Mouse (Mus musculus): ENCODE results near the gene Ccndbp1. TPM values are rescaled to one million over a fixed set of nuclear protein-coding genes. Genes with fewer than 3 reads are reported as not detected.
"Not testable (repeated sequence)": the region's sequence is repeated elsewhere in the genome, so short reads cannot be mapped to it uniquely, and the experiment has no call there.

Gene Ccndbp1
- 41.6 and 41.7 TPM in 2 replicates for polyA plus RNA-seq (2016; fragmentation: Nextera tagmentation; extraction: Ambion mirVana)

GRCm38 (mm10) chr2:121007925-121008663 is at the start of gene Ccndbp1:
Gene Ccndbp1, plus strand, starts transcription at chr2:121008403.
- no peaks in the 10 kb centered on the region for H3K9me3 ChIP-seq
- 0 out of 2 replicates have a peak within 1 kb of the TSS, but pooled peaks have one; percentile 4 for H3K27ac ChIP-seq
- peak within 1 kb of the TSS; percentile 69 for H3K9ac ChIP-seq
- H3K4me2 ChIP-seq (replicated peaks): peak within 1 kb of the TSS; percentile 78
- ATAC-seq (ENCODE audit: insufficient number of reproducible peaks, insufficient read depth, low FRiP score, low TSS enrichment): peak; percentile 93
- H3K4me3 ChIP-seq: peak within 1 kb of the TSS; percentile 84
- H3K4me1 ChIP-seq: peaks cover 7% of the 10 kb centered on the region
- WGBS: 2% methylated on average over 34 of the region's 34 CpGs
- peaks cover 9% of the 10 kb centered on the region for H3K36me3 ChIP-seq
- no peaks in the 10 kb centered on the region for H3K27me3 ChIP-seq

- no peak for ATAC-seq (ENCODE audit: insufficient number of reproducible peaks, insufficient read depth, low FRiP score, low TSS enrichment)
- Histone ChIP-seq H3K9ac (no peak overlapping the region), H3K27me3 (no peaks in the 10 kb centered on the region), H3K9me3 (no peaks in the 10 kb centered on the region), H3K4me3 (no peak overlapping the region), H3K36me3 (peaks cover 13% of the 10 kb centered on the region), H3K27ac (no peak overlapping the region), H3K4me1 (no peaks in the 10 kb centered on the region), H3K4me2 (replicated peaks) (no peak overlapping the region)
- 93% methylated on average over 2 of the region's 2 CpGs for WGBS
Measured at GRCm38 (mm10) chr2:120959363-120959762, 48.8 kb upstream of the Ccndbp1 start.

- Histone ChIP-seq H3K4me2 (replicated peaks) (no peak overlapping the region), H3K27me3 (no peaks in the 10 kb centered on the region), H3K9ac (no peak overlapping the region), H3K4me3 (no peak overlapping the region), H3K4me1 (no peaks in the 10 kb centered on the region), H3K27ac (no peak overlapping the region), H3K36me3 (peaks cover 8% of the 10 kb centered on the region), H3K9me3 (no peaks in the 10 kb centered on the region)
- no peak for ATAC-seq (ENCODE audit: insufficient number of reproducible peaks, insufficient read depth, low FRiP score, low TSS enrichment)
- WGBS: 96% methylated on average over 5 of the region's 5 CpGs
Measured at GRCm38 (mm10) chr2:120959827-120960226, 48.4 kb upstream of the Ccndbp1 start.

- ATAC-seq (ENCODE audit: insufficient number of reproducible peaks, insufficient read depth, low FRiP score, low TSS enrichment): no peak
- no peak overlapping the region for H3K4me3 ChIP-seq
- no peak overlapping the region for H3K4me2 ChIP-seq (replicated peaks)
- no peak overlapping the region for H3K9ac ChIP-seq
- no peak overlapping the region for H3K27ac ChIP-seq
- H3K9me3 ChIP-seq: no peaks in the 10 kb centered on the region
- peaks cover 8% of the 10 kb centered on the region; the same call in 1 of the 2 replicates for H3K36me3 ChIP-seq
- 90% methylated on average over 1 of the region's 1 CpGs for WGBS
- H3K4me1 ChIP-seq: no peaks in the 10 kb centered on the region
- no peaks in the 10 kb centered on the region for H3K27me3 ChIP-seq
Measured at GRCm38 (mm10) chr2:120960261-120960660, 47.9 kb upstream of the Ccndbp1 start.

- H3K9ac ChIP-seq: no peak overlapping the region
- no peak overlapping the region for H3K27ac ChIP-seq
- H3K36me3 ChIP-seq: peaks cover 8% of the 10 kb centered on the region; the same call in 1 of the 2 replicates
- H3K4me2 ChIP-seq (replicated peaks): no peak overlapping the region
- no peaks in the 10 kb centered on the region for H3K27me3 ChIP-seq
- no peak for ATAC-seq (ENCODE audit: insufficient number of reproducible peaks, insufficient read depth, low FRiP score, low TSS enrichment)
- no peaks in the 10 kb centered on the region for H3K4me1 ChIP-seq
- H3K9me3 ChIP-seq: no peaks in the 10 kb centered on the region
- H3K4me3 ChIP-seq: no peak overlapping the region
- 91% methylated on average over 7 of the region's 7 CpGs for WGBS
Measured at GRCm38 (mm10) chr2:120963110-120963509, 45.1 kb upstream of the Ccndbp1 start.

- Histone ChIP-seq H3K9ac (no peak overlapping the region), H3K27ac (no peak overlapping the region), H3K4me3 (no peak overlapping the region), H3K27me3 (no peaks in the 10 kb centered on the region), H3K9me3 (no peaks in the 10 kb centered on the region), H3K4me1 (0 out of 2 replicates have a peak, but pooled peaks cover 4% of the 10 kb centered on the region), H3K4me2 (replicated peaks) (no peak overlapping the region), H3K36me3 (no peaks in the 10 kb centered on the region)
- WGBS: 88% methylated on average over 3 of the region's 3 CpGs
- no peak for ATAC-seq (ENCODE audit: insufficient number of reproducible peaks, insufficient read depth, low FRiP score, low TSS enrichment)
Measured at GRCm38 (mm10) chr2:120965486-120965885, 42.7 kb upstream of the Ccndbp1 start.

- ATAC-seq (ENCODE audit: insufficient number of reproducible peaks, insufficient read depth, low FRiP score, low TSS enrichment): no peak
- no peaks in the 10 kb centered on the region for H3K27me3 ChIP-seq
- H3K9ac ChIP-seq: peak overlapping the region; percentile 66
- H3K36me3 ChIP-seq: no peaks in the 10 kb centered on the region
- H3K9me3 ChIP-seq: no peaks in the 10 kb centered on the region
- peak overlapping the region; percentile 66 for H3K4me3 ChIP-seq
- H3K4me1 ChIP-seq: 0 out of 2 replicates have a peak, but pooled peaks cover 4% of the 10 kb centered on the region
- peak overlapping the region; percentile 59 for H3K4me2 ChIP-seq (replicated peaks)
- peak overlapping the region; percentile 58 for H3K27ac ChIP-seq
- under 1% methylated on average over 23 of the region's 23 CpGs for WGBS
Measured at GRCm38 (mm10) chr2:120970045-120970539, 38.1 kb upstream of the Ccndbp1 start.

GRCm38 (mm10) chr2:120970559-120971080 is 37.6 kb upstream of the Ccndbp1 start, which contains the start of gene Ubr1:
Gene Ubr1, minus strand, starts transcription at chr2:120970715.
- H3K4me3 ChIP-seq: peak within 1 kb of the TSS; percentile 66
- H3K27me3 ChIP-seq: no peaks in the 10 kb centered on the region
- H3K4me1 ChIP-seq: 0 out of 2 replicates have a peak, but pooled peaks cover 4% of the 10 kb centered on the region
- ATAC-seq (ENCODE audit: insufficient number of reproducible peaks, insufficient read depth, low FRiP score, low TSS enrichment): peak; percentile 72; the same call in 1 of the 2 replicates
- H3K36me3 ChIP-seq: no peaks in the 10 kb centered on the region
- H3K4me2 ChIP-seq (replicated peaks): peak within 1 kb of the TSS; percentile 59
- H3K9me3 ChIP-seq: no peaks in the 10 kb centered on the region
- WGBS: under 1% methylated on average over 39 of the region's 39 CpGs
- peak within 1 kb of the TSS; percentile 66 for H3K9ac ChIP-seq
- H3K27ac ChIP-seq: peak within 1 kb of the TSS; percentile 58

- 91% methylated on average over 4 of the region's 4 CpGs for WGBS
- H3K9me3 ChIP-seq: no peaks in the 10 kb centered on the region
- no peak overlapping the region for H3K9ac ChIP-seq
- no peaks in the 10 kb centered on the region for H3K36me3 ChIP-seq
- H3K4me3 ChIP-seq: no peak overlapping the region
- 0 out of 2 replicates have a peak, but pooled peaks cover 3% of the 10 kb centered on the region for H3K27me3 ChIP-seq
- H3K4me1 ChIP-seq: 0 out of 2 replicates have a peak, but pooled peaks cover 4% of the 10 kb centered on the region
- no peak overlapping the region for H3K4me2 ChIP-seq (replicated peaks)
- ATAC-seq (ENCODE audit: insufficient number of reproducible peaks, insufficient read depth, low FRiP score, low TSS enrichment): no peak
- no peak overlapping the region for H3K27ac ChIP-seq
Measured at GRCm38 (mm10) chr2:120971766-120972165, 36.4 kb upstream of the Ccndbp1 start.

GRCm38 (mm10) chr2:120972257-120972656 is 35.9 kb upstream of the Ccndbp1 start:
- not testable (repeated sequence) for H3K9me3 ChIP-seq; H3K4me3 ChIP-seq; H3K4me1 ChIP-seq; H3K36me3 ChIP-seq; ATAC-seq (ENCODE audit: insufficient number of reproducible peaks, insufficient read depth, low FRiP score, low TSS enrichment); H3K4me2 ChIP-seq (replicated peaks); H3K9ac ChIP-seq; H3K27ac ChIP-seq; H3K27me3 ChIP-seq
- WGBS: 93% methylated on average over 8 of the region's 8 CpGs

GRCm38 (mm10) chr2:120972964-120973363 is 35.2 kb upstream of the Ccndbp1 start:
- no peak overlapping the region for H3K4me3 ChIP-seq
- no peak overlapping the region for H3K9ac ChIP-seq
- H3K27ac ChIP-seq: no peak overlapping the region
- H3K36me3 ChIP-seq: no peaks in the 10 kb centered on the region
- H3K4me2 ChIP-seq (replicated peaks): no peak overlapping the region
- no peaks in the 10 kb centered on the region for H3K9me3 ChIP-seq
- 16% methylated on average over 5 of the region's 5 CpGs for WGBS
- 0 out of 2 replicates have a peak, but pooled peaks cover 3% of the 10 kb centered on the region for H3K27me3 ChIP-seq
- ATAC-seq (ENCODE audit: insufficient number of reproducible peaks, insufficient read depth, low FRiP score, low TSS enrichment): no peak
- 0 out of 2 replicates have a peak, but pooled peaks cover 4% of the 10 kb centered on the region for H3K4me1 ChIP-seq

GRCm38 (mm10) chr2:120976308-120976707 is 31.9 kb upstream of the Ccndbp1 start:
- Histone ChIP-seq H3K4me1 (no peaks in the 10 kb centered on the region), H3K27ac (no peak overlapping the region), H3K9ac (no peak overlapping the region), H3K27me3 (0 out of 2 replicates have a peak, but pooled peaks cover 3% of the 10 kb centered on the region), H3K36me3 (no peaks in the 10 kb centered on the region), H3K4me3 (no peak overlapping the region), H3K4me2 (replicated peaks) (no peak overlapping the region), H3K9me3 (no peaks in the 10 kb centered on the region)
- WGBS: 44% methylated on average over 4 of the region's 4 CpGs
- ATAC-seq (ENCODE audit: insufficient number of reproducible peaks, insufficient read depth, low FRiP score, low TSS enrichment): no peak
